Mouse (Mus musculus) spleen, adult 2 months (tissue): Measurements from ENCODE around the gene Slc25a38. TPM values are rescaled to one million over a fixed set of nuclear protein-coding genes. Genes with fewer than 3 reads are reported as not detected.

ENCODE experiments used
- DNase-seq, 2 experiments: peaks; one replicate each; pipeline versions ENCODE4 v3.0.0 to v3.0.0-alpha.2; 2012 to 2021; ENCODE audit warnings: low spot score in 2 of 2, low read depth in 1 of 2
- H3K27ac ChIP-seq: fragments of 200-500 bp; 2 replicates; pipeline ENCODE4 v1.5.1; 2012; ENCODE audit warnings: low read length, inconsistent platforms; ENCODE audit not compliant: insufficient read depth
- H3K27me3 ChIP-seq: fragments of 200-500 bp; 2 replicates; pipeline ENCODE4 v1.6.1; 2012; ENCODE audit warnings: mild to moderate bottlenecking, moderate library complexity, low read length, inconsistent platforms; ENCODE audit not compliant: control insufficient read depth, insufficient read depth
- H3K36me3 ChIP-seq: fragments of 200-500 bp; 2 replicates; pipeline ENCODE4 v1.6.1; 2012; ENCODE audit warnings: mild to moderate bottlenecking, low read length, inconsistent platforms; ENCODE audit not compliant: control insufficient read depth, insufficient read depth
- H3K4me1 ChIP-seq: fragments of 200-500 bp; 2 replicates; pipeline ENCODE4 v1.6.1; 2011; ENCODE audit warnings: inconsistent platforms; ENCODE audit not compliant: control insufficient read depth, insufficient read depth, insufficient read length
- H3K4me3 ChIP-seq: fragments of 200-500 bp; 2 replicates; pipeline ENCODE4 v1.5.1; 2011; ENCODE audit warnings: mild to moderate bottlenecking, inconsistent platforms; ENCODE audit not compliant: insufficient read depth, insufficient read length; ENCODE audit errors: extremely low read depth
- CTCF ChIP-seq: fragments of 200-500 bp; IDR thresholded peaks from 2 replicates; pipeline ENCODE4 v1.5.1; 2011; ENCODE audit warnings: mild to moderate bottlenecking, inconsistent platforms; ENCODE audit not compliant: insufficient read depth, insufficient read length, insufficient replicate concordance; ENCODE audit errors: extremely low read depth
- POLR2A ChIP-seq: fragments of 200-500 bp; IDR thresholded peaks from 2 replicates; pipeline ENCODE4 v1.6.1; 2011; ENCODE audit warnings: low read depth, low read length, inconsistent platforms
- WGBS: fragments of 180-500 bp; shearing (Covaris S2); methylation state at CpG from one replicate; pipeline ENCODE4 v1.1.7; 2018; 5-methylcytosine and 5-hydroxymethylcytosine counted together
- polyA plus RNA-seq: library from polyadenylated mRNA; depleted of rRNA; stranded (reverse); fragments of >200 nt; gene quantifications from 2 replicates; pipeline ENCODE4 v1.2.3, GENCODE M21; 2012

Slc25a38 gene
- polyA plus RNA-seq, 1 experiment, result 48.1 TPM

DNA sequence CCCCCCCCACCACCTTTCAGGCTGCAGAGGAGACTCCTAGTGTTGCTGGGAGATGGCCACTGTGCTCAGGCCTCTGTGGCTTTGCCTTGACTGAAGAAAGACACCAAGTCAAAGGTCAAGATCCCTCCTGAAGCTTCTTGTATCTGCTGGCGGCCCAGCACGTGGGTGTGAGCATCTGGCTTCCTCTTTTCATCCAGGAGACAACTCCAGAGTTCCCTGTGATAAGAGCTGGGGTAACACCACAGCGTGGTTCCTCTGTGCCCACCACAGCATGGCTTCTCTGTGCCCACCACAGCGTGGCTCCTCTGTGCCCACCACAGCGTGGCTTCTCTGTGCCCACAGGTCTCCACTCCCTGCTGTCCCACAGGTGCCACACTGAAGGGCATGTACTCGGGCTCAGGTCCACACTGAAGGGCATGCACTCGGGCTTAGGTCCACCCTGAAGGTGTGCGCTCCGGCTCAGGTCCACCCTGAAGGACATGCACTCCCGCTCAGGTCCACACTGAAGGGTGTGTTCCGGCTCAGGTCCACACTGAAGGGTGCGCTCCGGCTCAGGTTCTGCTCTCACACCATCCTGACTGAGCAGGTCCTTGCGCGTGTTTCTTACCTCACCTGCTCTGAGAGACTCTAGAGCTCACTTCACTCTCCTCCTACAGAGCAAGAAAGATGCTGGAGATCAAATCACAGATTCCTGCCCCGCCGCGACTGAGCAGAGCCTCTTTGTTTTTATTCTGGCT lies 26.8 kb upstream of the Slc25a38 start:
- no peak for TF ChIP-seq CTCF
- no peak for TF ChIP-seq POLR2A
- WGBS, result 64% methylated on average over 18 of the region's 18 CpGs

DNA sequence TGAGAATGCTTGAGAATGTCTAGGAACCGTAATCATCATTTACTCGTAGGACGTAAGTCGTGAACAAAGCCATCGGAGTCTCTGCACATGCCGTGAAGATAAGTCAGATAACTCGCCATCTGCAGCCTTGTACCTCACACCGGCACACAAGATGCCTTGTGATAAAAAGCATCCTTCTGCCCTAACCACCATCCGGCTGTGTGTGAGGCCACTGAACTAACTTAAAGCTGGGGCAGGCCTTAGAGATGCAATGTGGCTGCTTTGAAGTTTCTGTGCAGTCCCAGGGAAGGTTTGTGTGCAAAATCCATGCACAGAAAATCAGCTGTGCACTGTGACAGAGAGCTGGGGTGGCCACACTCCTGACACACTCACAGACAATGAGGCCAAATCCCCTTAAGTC lies 25.8 kb upstream of the Slc25a38 start:
- H3K27me3 ChIP-seq, result no peaks in the 10 kb centered on the region
- no peak overlapping the region for H3K4me3 ChIP-seq

More for the DNA sequence above, 26.8 kb upstream of the Slc25a38 start:
- Histone ChIP-seq H3K27ac (no peak overlapping the region), H3K27me3 (no peaks in the 10 kb centered on the region), H3K4me1 (peaks cover 10% of the 10 kb centered on the region), H3K4me3 (no peak overlapping the region), H3K36me3 (no peaks in the 10 kb centered on the region)
- no peak for DNase-seq

DNA sequence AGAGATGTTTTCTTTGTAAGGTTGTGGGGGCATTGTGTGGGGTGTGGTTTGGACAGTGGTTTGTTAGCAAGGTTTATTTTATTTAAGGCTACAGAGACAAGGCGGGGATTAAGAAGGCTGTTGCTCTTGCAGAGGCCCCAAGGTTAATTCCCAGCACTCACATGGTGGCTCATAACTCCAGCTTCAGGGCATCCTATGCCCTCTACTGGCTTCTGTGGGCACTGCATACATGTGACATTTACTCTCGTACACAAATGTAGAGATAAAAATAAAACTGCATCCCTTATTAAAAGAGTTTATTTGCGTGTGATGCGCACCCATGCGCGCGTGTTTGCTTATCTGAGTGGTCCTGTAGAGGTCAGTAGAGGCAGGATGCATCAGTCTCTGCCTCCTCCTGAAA lies 21.0 kb upstream of the Slc25a38 start:
- H3K27ac ChIP-seq, result no peak overlapping the region
- 92% methylated on average over 7 of the region's 7 CpGs for WGBS
- DNase-seq, result no peak
- H3K27me3 ChIP-seq, result no peaks in the 10 kb centered on the region
- no peaks in the 10 kb centered on the region for H3K4me1 ChIP-seq
- TF ChIP-seq POLR2A (no peak), CTCF (no peak)
- no peak overlapping the region for H3K4me3 ChIP-seq
- H3K36me3 ChIP-seq, result no peaks in the 10 kb centered on the region

More for the DNA sequence above, 25.8 kb upstream of the Slc25a38 start:
- H3K4me1 ChIP-seq, result peaks cover 7% of the 10 kb centered on the region
- TF ChIP-seq CTCF, result no peak
- TF ChIP-seq POLR2A, result no peak
- H3K36me3 ChIP-seq, result no peaks in the 10 kb centered on the region
- no peak for DNase-seq
- 83% methylated on average over 9 of the region's 9 CpGs for WGBS
- no peak overlapping the region for H3K27ac ChIP-seq

DNA sequence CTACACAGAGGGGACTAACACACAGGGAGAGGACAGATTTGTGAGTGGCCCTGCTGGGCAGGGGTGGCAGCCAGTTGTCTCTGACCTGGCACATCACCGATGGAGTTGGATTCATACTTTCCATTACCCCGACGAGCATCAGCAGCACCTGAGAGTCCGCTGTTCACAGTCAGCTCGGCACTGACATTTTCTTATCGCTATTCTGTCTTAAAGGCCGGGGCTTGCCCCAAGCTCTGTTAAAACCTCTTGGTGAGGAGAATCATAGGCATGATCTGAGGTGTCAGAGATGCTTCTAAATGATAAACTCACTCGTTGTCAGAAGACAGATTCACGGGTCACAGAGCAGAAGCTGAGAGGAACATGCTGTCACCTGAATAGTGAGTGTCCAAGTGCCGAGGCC lies 19.1 kb upstream of the Slc25a38 start:
- no peak overlapping the region for H3K27ac ChIP-seq
- TF ChIP-seq POLR2A (no peak), CTCF (no peak)
- H3K27me3 ChIP-seq, result no peaks in the 10 kb centered on the region
- no peak for DNase-seq
- H3K36me3 ChIP-seq, result no peaks in the 10 kb centered on the region
- no peaks in the 10 kb centered on the region for H3K4me1 ChIP-seq
- WGBS, result 74% methylated on average over 10 of the region's 10 CpGs
- H3K4me3 ChIP-seq, result no peak overlapping the region

DNA sequence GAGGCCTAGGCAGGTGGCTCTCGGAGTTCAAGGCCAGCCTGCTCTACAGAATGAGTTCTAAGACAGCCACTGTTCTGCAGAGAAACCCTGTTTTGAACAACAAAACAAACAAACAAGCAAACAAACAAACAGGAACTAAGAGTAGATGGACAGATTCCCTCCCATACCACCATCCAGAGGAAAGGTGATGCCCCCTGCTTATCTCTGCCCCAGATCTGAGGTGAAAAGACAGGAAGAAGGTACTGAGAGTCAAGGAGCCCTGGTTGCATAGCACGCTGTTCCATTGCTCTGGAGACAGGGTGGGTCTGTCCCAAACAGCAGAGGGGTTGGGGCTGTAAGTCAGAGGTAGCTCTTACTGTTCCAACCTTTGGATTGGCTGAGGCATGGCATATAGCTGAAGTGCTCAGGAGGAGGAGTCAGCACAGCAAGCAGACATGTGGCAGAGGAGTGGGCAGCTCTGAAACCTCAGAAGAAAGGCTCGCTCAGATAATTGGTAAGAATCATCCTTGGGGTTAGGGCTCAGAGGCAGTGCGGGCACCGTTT lies 18.4 kb upstream of the Slc25a38 start, which contains the start of gene Ccr8:
Ccr8 (plus strand) TSS at position 419 of the 543 bp plus-strand sequence.
- DNase-seq, result no peak
- H3K27ac ChIP-seq, result no peak within 1 kb of the TSS
- no peaks in the 10 kb centered on the region for H3K4me1 ChIP-seq
- WGBS, result 71% methylated on average over 5 of the region's 5 CpGs
- no peak within 1 kb of the TSS for H3K4me3 ChIP-seq
- TF ChIP-seq POLR2A (no peak), CTCF (no peak)
- no peaks in the 10 kb centered on the region for H3K27me3 ChIP-seq
- no peaks in the 10 kb centered on the region for H3K36me3 ChIP-seq

DNA sequence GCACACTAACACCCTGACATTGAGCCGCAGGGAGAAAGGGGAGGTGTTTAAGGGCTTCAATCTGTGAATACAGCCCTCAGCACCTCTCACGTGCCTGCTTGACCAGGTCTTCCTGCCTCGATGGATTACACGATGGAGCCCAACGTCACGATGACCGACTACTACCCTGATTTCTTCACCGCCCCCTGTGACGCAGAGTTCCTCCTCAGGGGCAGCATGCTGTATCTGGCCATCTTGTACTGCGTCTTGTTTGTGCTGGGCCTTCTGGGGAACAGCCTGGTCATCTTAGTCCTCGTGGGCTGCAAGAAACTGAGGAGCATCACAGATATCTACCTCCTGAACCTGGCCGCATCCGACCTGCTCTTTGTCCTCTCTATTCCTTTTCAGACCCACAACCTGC lies 16.5 kb upstream of the Slc25a38 start:
- 88% methylated on average over 13 of the region's 13 CpGs for WGBS
- TF ChIP-seq POLR2A, result no peak
- no peak for TF ChIP-seq CTCF

DNA sequence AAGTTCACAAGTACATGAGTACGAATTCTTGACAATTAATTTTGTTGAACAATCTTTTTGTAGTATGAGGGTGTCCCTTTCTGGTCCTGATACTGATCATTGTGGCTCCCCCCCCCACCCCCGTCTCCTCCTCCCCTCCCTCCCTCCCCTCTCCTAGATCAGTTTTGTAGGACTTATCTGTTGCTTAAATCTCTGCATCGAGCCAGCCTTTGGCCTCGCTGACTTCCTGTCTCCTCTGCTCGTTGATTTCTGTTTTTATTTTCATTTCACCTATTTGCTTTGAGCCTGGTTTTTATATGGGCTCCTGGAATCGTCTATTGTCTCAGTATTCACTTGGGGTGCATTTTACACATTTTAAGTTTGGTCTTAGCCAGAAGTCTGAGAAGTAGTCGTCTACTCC lies 14.3 kb upstream of the Slc25a38 start:
- DNase-seq, result no peak
- peaks cover 2% of the 10 kb centered on the region; the same call in 1 of the 2 replicates for H3K4me1 ChIP-seq
- no peak overlapping the region for H3K27ac ChIP-seq
- no peaks in the 10 kb centered on the region for H3K36me3 ChIP-seq
- H3K4me3 ChIP-seq, result no peak overlapping the region
- H3K27me3 ChIP-seq, result no peaks in the 10 kb centered on the region
- TF ChIP-seq POLR2A (no peak), CTCF (no peak)
- WGBS, result 14% methylated on average over 7 of the region's 7 CpGs

More for the DNA sequence above, 16.5 kb upstream of the Slc25a38 start:
- no peaks in the 10 kb centered on the region for H3K4me1 ChIP-seq
- no peak overlapping the region for H3K4me3 ChIP-seq
- no peaks in the 10 kb centered on the region for H3K27me3 ChIP-seq
- no peak overlapping the region for H3K27ac ChIP-seq
- DNase-seq, result no peak
- H3K36me3 ChIP-seq, result no peaks in the 10 kb centered on the region
